Mouse (Mus musculus): ENCODE measurements at regions not wholly inside any gene's neighbourhood (a gene's known extent, or its start where the extent isn't known, plus 50 kb on each side); places are given as distances from the start of the nearest gene placed in this dataset.

GRCm38 (mm10) chr9:46654422-46654821 lies 334.6 kb upstream of the 4931429L15Rik start:
- TF ChIP-seq EP300 (IDR thresholded peaks at IDR 0.05; ENCODE audit: low read depth) = no peak
- no peak for TF ChIP-seq CTCF (IDR thresholded peaks at IDR 0.05; ENCODE audit: low read depth)

All from liver, postnatal 0 days (tissue).